ENCODE assay signal across 8 mouse cellular contexts in genomic region chr14:119098851-119099569, GRCm38 (mm10). TPM values are rescaled to one million over a fixed set of nuclear protein-coding genes. Genes with fewer than 3 reads are reported as not detected.
DNase-seq lines count a peak whose midpoint lies in the region; ATAC-seq and TF ChIP-seq lines count a peak whose summit lies in the region.

Gene Uggt2 (minus strand): TSS chr14:119099430.

- H3K4me2 ChIP-seq in hindbrain, embryonic 15.5 days, result peak within 1 kb of the TSS; percentile 81

- peak; percentile 68 for TF ChIP-seq CTCF in gastrocnemius, adult 2 months (IDR thresholded peaks at IDR 0.05)

- intact Hi-C loops in gastrocnemius, adult 2 months (cut with DNase I), result no loop called here

- peaks cover 20% of the 10 kb centered on the region for H3K4me1 ChIP-seq in hindbrain, embryonic 15.5 days (replicated peaks)

- no peaks in the 10 kb centered on the region for H3K27me3 ChIP-seq in hindbrain, embryonic 15.5 days

- H3K36me3 ChIP-seq in hindbrain, embryonic 15.5 days, result no peaks in the 10 kb centered on the region; the same call in 1 of the 2 replicates

- no peaks in the 10 kb centered on the region for H3K9me3 ChIP-seq in hindbrain, embryonic 15.5 days

- DNase-seq in adrenal gland, adult 8-10 months, result peak; percentile 72
- DNase-seq in gastrocnemius, adult 2 months, result peak; percentile 89
- DNase-seq in left cerebral cortex, adult 11 months (ENCODE audit: low spot score), result peak; percentile 58
- DNase-seq in lung, postnatal 10 days, result peak; percentile 86
- peak; percentile 90 for DNase-seq in retina, embryonic 14.5 days (ENCODE audit: low spot score)

- under 1% methylated on average over 72 of the region's 72 CpGs for WGBS in hindbrain, embryonic 15.5 days

- H3K9ac ChIP-seq in hindbrain, embryonic 15.5 days, result peak within 1 kb of the TSS; percentile 89

- H3K27ac ChIP-seq in gastrocnemius, adult 2 months, result peak within 1 kb of the TSS; percentile 64
- peak within 1 kb of the TSS; percentile 89 for H3K27ac ChIP-seq in hindbrain, embryonic 15.5 days (replicated peaks)

- peak; percentile 56 for ATAC-seq in common myeloid progenitor, adult 5-6 weeks (replicated peaks; ENCODE audit: low read depth, poor library complexity, severe bottlenecking)
- ATAC-seq in hindbrain, embryonic 15.5 days (ENCODE audit: low FRiP score, low read depth), result peak; percentile 96
- ATAC-seq in erythroid progenitor cell, adult 5-6 weeks (replicated peaks; ENCODE audit: low FRiP score, poor library complexity, severe bottlenecking), result no peak

- peak within 1 kb of the TSS; percentile 93 for H3K4me3 ChIP-seq in gastrocnemius, adult 2 months
- peak within 1 kb of the TSS; percentile 76 for H3K4me3 ChIP-seq in hindbrain, embryonic 15.5 days

RNA-seq across cellular contexts. Expression of gene Uggt2, which starts in this region (rescaled TPM):
- total RNA-seq in adrenal gland, adult 8-10 months (2022), result 10 to 100 TPM; 13.2 to 26.1 (median 19.4) TPM
- total RNA-seq in common myeloid progenitor, adult 5-6 weeks (2017), result 4.1 and 6.5 TPM in 2 replicates
- total RNA-seq in gastrocnemius, adult 2 months (2021), result 1 to 10 TPM; 7.1 to 7.5 TPM
- polyA plus RNA-seq in hindbrain, embryonic 15.5 days (2015; fragmentation: Nextera tagmentation; extraction: Ambion mirVana), result 18.9 and 20.4 TPM in 2 replicates
- total RNA-seq in erythroid progenitor cell, adult 5-6 weeks (2015; ENCODE audit: low replicate concordance), result 1.1 TPM in 1 of 2 replicates, not detected in the other
- total RNA-seq in erythroid progenitor cell, adult 5-6 weeks (2017; ENCODE audit: low replicate concordance), result not detected in 2 replicates
